Mouse (Mus musculus) ES-Bruce4 (cell line): Measurements from ENCODE around the gene Prpf19. TPM values are rescaled to one million over a fixed set of nuclear protein-coding genes. Genes with fewer than 3 reads are reported as not detected.

ENCODE experiments used
- H3K27ac ChIP-seq: 2 replicates; pipeline ENCODE4 v1.5.1; 2012; ENCODE audit warnings: low read length, inconsistent platforms; ENCODE audit not compliant: insufficient read depth
- H3K27me3 ChIP-seq: 2 replicates; pipeline ENCODE4 v1.6.1; 2012; ENCODE audit warnings: mild to moderate bottlenecking, low read length, inconsistent platforms; ENCODE audit not compliant: control insufficient read depth, poor library complexity, insufficient read depth, severe bottlenecking
- H3K36me3 ChIP-seq: 2 replicates; pipeline ENCODE4 v1.6.1; 2012; ENCODE audit warnings: inconsistent platforms, mild to moderate bottlenecking, low read length, moderate library complexity; ENCODE audit not compliant: control insufficient read depth, poor library complexity, insufficient read depth, severe bottlenecking
- H3K4me1 ChIP-seq: one replicate; pipeline ENCODE4 v1.8.1; 2011; ENCODE audit warnings: low read length; ENCODE audit not compliant: control insufficient read depth, insufficient read depth
- H3K4me3 ChIP-seq: 2 replicates; pipeline ENCODE4 v1.5.1; 2011; ENCODE audit warnings: low read depth, mild to moderate bottlenecking, low read length
- H3K9ac ChIP-seq: 2 replicates; pipeline ENCODE4 v1.6.1; 2012; ENCODE audit warnings: low read depth, mild to moderate bottlenecking, inconsistent platforms; ENCODE audit not compliant: poor library complexity, severe bottlenecking
- H3K9me3 ChIP-seq: replicated peaks from 2 replicates; pipeline ENCODE4 v1.6.1; 2012; ENCODE audit warnings: mild to moderate bottlenecking, low read length, inconsistent platforms; ENCODE audit not compliant: control insufficient read depth, poor library complexity, insufficient read depth, severe bottlenecking
- CTCF ChIP-seq: IDR thresholded peaks from one replicate; pipeline ENCODE4 v1.8.1; 2011; ENCODE audit warnings: low read depth, low read length
- EP300 ChIP-seq: IDR thresholded peaks from 2 replicates; pipeline ENCODE4 v1.6.1; 2011; ENCODE audit warnings: low read depth, low read length; ENCODE audit not compliant: insufficient read depth
- POLR2A ChIP-seq: IDR thresholded peaks from one replicate; pipeline ENCODE4 v1.8.1; 2011; ENCODE audit warnings: low read length; ENCODE audit not compliant: insufficient read depth
- polyA plus RNA-seq: library from polyadenylated mRNA; stranded (reverse); fragments of >200 nt; gene quantifications from 2 replicates; pipeline ENCODE4 v1.2.4, GENCODE M21; 2011; ENCODE audit warnings: low read depth; ENCODE audit not compliant: missing spikeins, insufficient read depth, insufficient read length

Prpf19 gene
- polyA plus RNA-seq, 1 experiment, result 131 TPM

DNA sequence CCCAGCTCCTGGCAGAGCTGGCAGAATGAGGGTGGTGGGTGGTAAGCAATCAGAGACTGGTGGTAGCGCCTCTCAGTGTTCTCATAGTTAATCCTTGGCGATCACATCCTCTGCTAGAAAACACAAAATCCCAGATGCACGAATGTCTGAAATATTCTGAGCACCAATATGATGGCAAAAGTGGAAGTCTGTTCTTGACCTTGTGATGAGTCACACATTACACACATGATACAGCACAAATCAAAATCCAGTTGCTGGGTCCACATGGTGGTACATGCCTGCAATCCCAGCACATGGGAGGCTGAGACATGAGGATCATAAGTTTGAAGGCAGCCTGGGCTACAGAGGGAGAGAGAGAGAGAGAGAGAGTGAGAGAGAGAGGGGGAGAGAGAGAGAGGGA is 26.0 kb downstream of the Prpf19 start:
- Histone ChIP-seq H3K4me3 (no peak overlapping the region), H3K9ac (no peak overlapping the region), H3K9me3 (no peaks in the 10 kb centered on the region), H3K27me3 (no peaks in the 10 kb centered on the region), H3K4me1 (peaks cover 1% of the 10 kb centered on the region), H3K27ac (no peak overlapping the region), H3K36me3 (no peaks in the 10 kb centered on the region)
- no peak for TF ChIP-seq CTCF
- TF ChIP-seq EP300, result no peak
- TF ChIP-seq POLR2A, result no peak

DNA sequence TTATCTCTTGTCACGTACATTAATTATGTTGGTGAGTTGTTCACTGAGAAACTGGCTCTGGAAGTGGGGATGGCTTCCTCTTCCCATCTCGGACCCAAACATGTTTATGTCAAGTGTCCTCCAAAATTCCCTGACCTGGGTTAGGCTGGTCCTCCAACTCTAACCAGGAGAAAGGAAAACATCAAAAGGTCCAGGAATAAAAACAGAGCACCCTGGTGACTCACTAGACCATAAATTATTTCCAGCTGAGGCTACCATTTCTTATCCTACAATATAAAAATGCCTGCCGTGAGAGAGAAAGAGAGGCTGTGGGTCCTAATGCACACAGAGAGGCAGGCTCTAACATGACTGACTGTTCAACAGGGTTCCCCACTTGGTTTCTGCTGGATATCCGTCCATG is 29.2 kb downstream of the Prpf19 start:
- no peak overlapping the region for H3K9ac ChIP-seq
- TF ChIP-seq POLR2A, result no peak
- TF ChIP-seq EP300, result no peak
- no peak for TF ChIP-seq CTCF
- no peaks in the 10 kb centered on the region for H3K36me3 ChIP-seq
- H3K4me3 ChIP-seq, result no peak overlapping the region
- H3K27me3 ChIP-seq, result no peaks in the 10 kb centered on the region
- peaks cover 1% of the 10 kb centered on the region for H3K4me1 ChIP-seq
- H3K27ac ChIP-seq, result no peak overlapping the region
- H3K9me3 ChIP-seq, result no peaks in the 10 kb centered on the region

DNA sequence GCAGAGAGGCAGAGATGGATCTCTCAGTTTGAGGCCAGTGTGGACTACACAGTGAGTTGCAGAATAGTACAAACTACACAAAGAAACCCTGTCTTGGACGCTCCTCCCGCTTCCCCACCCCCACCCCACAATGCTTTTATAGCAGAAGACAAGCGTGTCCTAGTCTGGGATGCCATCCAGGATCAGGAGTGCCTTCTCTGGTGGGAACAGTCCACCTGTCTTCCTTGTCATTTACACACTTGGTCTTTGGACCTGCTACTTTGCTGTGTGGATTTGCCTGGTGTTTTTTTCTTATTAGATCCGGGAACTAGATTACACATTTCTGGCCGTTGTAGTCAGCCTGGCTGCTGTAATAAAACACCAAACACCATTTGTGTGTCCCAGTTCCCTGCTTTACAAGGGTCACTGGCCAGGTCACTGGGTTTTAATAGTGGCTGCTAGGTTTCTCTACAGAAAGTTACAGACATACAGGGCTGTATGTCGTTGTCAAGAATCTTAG is 31.1 kb downstream of the Prpf19 start:
- Histone ChIP-seq H3K27ac (no peak overlapping the region), H3K9ac (no peak overlapping the region), H3K27me3 (no peaks in the 10 kb centered on the region), H3K4me3 (no peak overlapping the region), H3K36me3 (no peaks in the 10 kb centered on the region), H3K4me1 (peaks cover 1% of the 10 kb centered on the region), H3K9me3 (no peaks in the 10 kb centered on the region)
- TF ChIP-seq EP300 (no peak), CTCF (no peak), POLR2A (no peak)

DNA sequence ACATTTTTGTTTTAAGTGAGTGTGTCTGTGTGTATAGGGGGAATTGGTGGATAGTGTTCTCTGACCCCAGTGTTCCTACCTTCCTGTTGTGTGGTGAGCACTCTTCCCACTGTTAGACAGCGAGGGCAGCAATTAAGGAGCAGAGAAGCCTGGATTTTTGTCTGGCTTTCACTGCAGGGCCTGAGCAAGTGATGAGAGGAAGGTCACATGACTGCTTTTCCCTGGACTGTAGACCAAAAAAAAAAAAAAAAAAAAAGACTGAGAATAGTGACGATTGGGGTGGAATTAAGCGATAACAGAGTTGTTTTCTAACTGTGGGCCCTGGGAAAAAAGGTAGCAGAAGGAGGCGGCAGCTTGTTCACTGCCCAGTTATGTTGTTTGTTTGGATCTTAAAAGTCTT is 31.6 kb downstream of the Prpf19 start:
- H3K4me1 ChIP-seq, result peaks cover 1% of the 10 kb centered on the region

DNA sequence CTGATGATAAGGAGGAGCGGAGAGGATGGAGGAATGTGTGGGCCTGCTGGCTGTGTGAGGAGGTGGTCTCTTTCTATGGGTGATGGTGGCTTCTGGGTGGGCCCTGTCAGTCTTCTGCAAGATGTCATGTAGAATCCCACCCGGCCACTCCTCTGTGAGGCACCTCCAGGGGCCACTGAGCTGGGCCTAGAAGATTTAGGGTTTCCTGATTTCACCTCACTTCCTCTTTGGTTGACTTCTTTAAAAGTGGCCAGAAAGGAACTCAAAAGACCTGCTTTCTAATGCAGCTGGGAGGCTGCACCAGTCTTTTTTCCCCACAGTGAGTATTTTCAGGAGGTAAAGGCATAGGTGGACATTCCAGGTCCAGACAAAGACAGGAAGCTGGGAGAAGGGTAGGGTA is 35.6 kb downstream of the Prpf19 start:
- Histone ChIP-seq H3K4me1 (no peaks in the 10 kb centered on the region), H3K27ac (no peak overlapping the region), H3K9ac (no peak overlapping the region), H3K4me3 (no peak overlapping the region), H3K9me3 (no peaks in the 10 kb centered on the region), H3K36me3 (no peaks in the 10 kb centered on the region), H3K27me3 (no peaks in the 10 kb centered on the region)
- no peak for TF ChIP-seq EP300
- no peak for TF ChIP-seq CTCF
- TF ChIP-seq POLR2A, result no peak

More for the DNA sequence above, 31.6 kb downstream of the Prpf19 start:
- H3K36me3 ChIP-seq, result no peaks in the 10 kb centered on the region
- no peak overlapping the region for H3K9ac ChIP-seq
- H3K27me3 ChIP-seq, result no peaks in the 10 kb centered on the region
- H3K9me3 ChIP-seq, result no peaks in the 10 kb centered on the region
- no peak for TF ChIP-seq POLR2A
- no peak for TF ChIP-seq CTCF
- no peak for TF ChIP-seq EP300
- no peak overlapping the region for H3K4me3 ChIP-seq
- no peak overlapping the region for H3K27ac ChIP-seq

DNA sequence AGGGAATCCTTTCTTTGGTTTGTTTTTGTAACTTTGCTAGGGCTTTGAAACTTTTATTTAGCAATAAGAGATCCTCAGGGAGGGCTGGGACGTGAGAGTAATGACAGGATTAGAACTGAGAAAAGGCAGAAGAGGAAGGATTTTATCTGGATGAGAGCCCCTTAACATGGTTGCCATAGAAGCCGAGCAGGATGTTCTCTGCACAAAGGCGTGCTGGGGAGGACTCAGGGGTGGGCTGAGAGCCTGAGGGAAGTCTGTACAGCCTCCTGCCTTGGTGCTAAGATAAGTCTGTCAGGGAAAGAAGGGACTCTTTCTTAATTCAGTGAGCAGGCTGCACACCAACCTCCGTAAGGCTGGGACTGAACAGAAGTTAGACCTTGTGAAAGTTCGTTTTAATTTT is 40.0 kb downstream of the Prpf19 start:
- no peaks in the 10 kb centered on the region for H3K27me3 ChIP-seq
- no peaks in the 10 kb centered on the region for H3K4me1 ChIP-seq
- H3K9ac ChIP-seq, result no peak overlapping the region
- H3K27ac ChIP-seq, result no peak overlapping the region
- H3K36me3 ChIP-seq, result no peaks in the 10 kb centered on the region
- H3K4me3 ChIP-seq, result no peak overlapping the region
- TF ChIP-seq POLR2A, result no peak
- no peak for TF ChIP-seq CTCF
- TF ChIP-seq EP300, result no peak
- no peaks in the 10 kb centered on the region for H3K9me3 ChIP-seq
